Mouse (Mus musculus) bone marrow, adult 2 months (tissue): Measurements from ENCODE around the gene Ppm1n. TPM values are rescaled to one million over a fixed set of nuclear protein-coding genes. Genes with fewer than 3 reads are reported as not detected.
A peak's percentile ranks its signal among the peaks of the same experiment; 100 is the strongest.

Experiments
- H3K27ac ChIP-seq: fragments of 200-500 bp; 2 replicates; pipeline ENCODE4 v1.5.1; 2012; ENCODE audit warnings: low read depth, mild to moderate bottlenecking, control low read depth, inconsistent platforms, low read length; ENCODE audit not compliant: control insufficient read depth, poor library complexity, insufficient read depth
- H3K4me1 ChIP-seq: fragments of 200-500 bp; 2 replicates; pipeline ENCODE4 v1.6.1; 2011; ENCODE audit warnings: low read length; ENCODE audit not compliant: control insufficient read depth, insufficient read depth
- H3K4me3 ChIP-seq: fragments of 200-500 bp; replicated peaks from 2 replicates; pipeline ENCODE3; 2011; ENCODE audit warnings: mild to moderate bottlenecking, low read depth, low read length, control low read depth; ENCODE audit not compliant: control insufficient read depth
- CTCF ChIP-seq: fragments of 200-500 bp; IDR thresholded peaks from 2 replicates; pipeline ENCODE4 v1.5.1; 2011; ENCODE audit warnings: low read length, control low read depth; ENCODE audit not compliant: control insufficient read depth, insufficient read depth
- POLR2A ChIP-seq: fragments of 200-500 bp; IDR thresholded peaks from 2 replicates; pipeline ENCODE4 v1.6.1; 2011; ENCODE audit warnings: low read depth, mild to moderate bottlenecking, control low read depth, low read length, borderline replicate concordance; ENCODE audit not compliant: control insufficient read depth
- WGBS: fragments of 180-500 bp; shearing (Covaris S2); methylation state at CpG from one replicate; pipeline ENCODE4 v1.1.7; 2018; 5-methylcytosine and 5-hydroxymethylcytosine counted together
- polyA plus RNA-seq: library from polyadenylated mRNA; stranded (reverse); fragments of >200 nt; gene quantifications from 2 replicates; pipeline ENCODE4 v1.2.4, GENCODE M21; 2011; ENCODE audit warnings: low replicate concordance; ENCODE audit not compliant: missing spikeins, insufficient read depth, insufficient read length

Gene Ppm1n
- 3.6 TPM in 1 of 2 replicates, not detected in the other for polyA plus RNA-seq

- 1% methylated on average over 46 of the region's 46 CpGs for WGBS
- H3K4me3 ChIP-seq = no peak within 1 kb of the TSS
- TF ChIP-seq POLR2A (no peak), CTCF (peak; percentile 11; the same call in 1 of the 2 replicates)
- H3K4me1 ChIP-seq = no peaks in the 10 kb centered on the region
- no peak within 1 kb of the TSS for H3K27ac ChIP-seq
Measured at GRCm38 (mm10) chr7:19279581-19280114, at the start of gene Ppm1n. Gene Ppm1n, minus strand, starts transcription at chr7:19280064.

- H3K4me1 ChIP-seq = peaks cover 3% of the 10 kb centered on the region
- H3K27ac ChIP-seq = no peak overlapping the region
- TF ChIP-seq POLR2A = no peak
- TF ChIP-seq CTCF = no peak
- H3K4me3 ChIP-seq = no peak overlapping the region
Measured at GRCm38 (mm10) chr7:19328425-19328824, 48.6 kb upstream of the Ppm1n start.

- WGBS = 74% methylated on average over 5 of the region's 5 CpGs
- TF ChIP-seq POLR2A = no peak
- no peak for TF ChIP-seq CTCF
- H3K4me3 ChIP-seq = no peak overlapping the region
- H3K27ac ChIP-seq = no peak overlapping the region
- H3K4me1 ChIP-seq = peaks cover 1% of the 10 kb centered on the region
Measured at GRCm38 (mm10) chr7:19327782-19328181, 47.9 kb upstream of the Ppm1n start.

- TF ChIP-seq POLR2A (no peak), CTCF (no peak)
- Histone ChIP-seq H3K27ac (no peak overlapping the region), H3K4me3 (no peak overlapping the region), H3K4me1 (peaks cover 1% of the 10 kb centered on the region)
- 4% methylated on average over 22 of the region's 22 CpGs for WGBS
Measured at GRCm38 (mm10) chr7:19327128-19327527, 47.3 kb upstream of the Ppm1n start.

GRCm38 (mm10) chr7:19326359-19326758 lies 46.5 kb upstream of the Ppm1n start:
- WGBS = 2% methylated on average over 20 of the region's 20 CpGs
- H3K4me3 ChIP-seq = no peak overlapping the region
- no peaks in the 10 kb centered on the region; the same call in 1 of the 2 replicates for H3K4me1 ChIP-seq

GRCm38 (mm10) chr7:19325262-19326199 lies 45.7 kb upstream of the Ppm1n start:
- Histone ChIP-seq H3K4me3 (no peak overlapping the region), H3K27ac (no peak overlapping the region), H3K4me1 (no peaks in the 10 kb centered on the region; the same call in 1 of the 2 replicates)
- TF ChIP-seq POLR2A = no peak
- 46% methylated on average over 21 of the region's 21 CpGs for WGBS

More at GRCm38 (mm10) chr7:19326359-19326758, 46.5 kb upstream of the Ppm1n start:
- TF ChIP-seq CTCF (no peak), POLR2A (no peak)
- no peak overlapping the region for H3K27ac ChIP-seq

GRCm38 (mm10) chr7:19324221-19324620 lies 44.4 kb upstream of the Ppm1n start:
- H3K4me1 ChIP-seq = peaks cover 4% of the 10 kb centered on the region
- no peak overlapping the region for H3K27ac ChIP-seq
- TF ChIP-seq POLR2A (no peak), CTCF (no peak)
- WGBS = 87% methylated on average over 11 of the region's 11 CpGs
- no peak overlapping the region for H3K4me3 ChIP-seq

GRCm38 (mm10) chr7:19322489-19322888 lies 42.6 kb upstream of the Ppm1n start:
- H3K4me3 ChIP-seq = no peak overlapping the region
- TF ChIP-seq CTCF = no peak
- TF ChIP-seq POLR2A = no peak
- peaks cover 12% of the 10 kb centered on the region for H3K4me1 ChIP-seq
- H3K27ac ChIP-seq = no peak overlapping the region
- WGBS = 61% methylated on average over 9 of the region's 9 CpGs
